Mouse (Mus musculus): Measurements from ENCODE around the gene Ces1d. TPM values are rescaled to one million over a fixed set of nuclear protein-coding genes. Genes with fewer than 3 reads are reported as not detected.

Ces1d gene
- total RNA-seq (2023) = under 1 TPM; 0.52 to 0.97 TPM

DNA sequence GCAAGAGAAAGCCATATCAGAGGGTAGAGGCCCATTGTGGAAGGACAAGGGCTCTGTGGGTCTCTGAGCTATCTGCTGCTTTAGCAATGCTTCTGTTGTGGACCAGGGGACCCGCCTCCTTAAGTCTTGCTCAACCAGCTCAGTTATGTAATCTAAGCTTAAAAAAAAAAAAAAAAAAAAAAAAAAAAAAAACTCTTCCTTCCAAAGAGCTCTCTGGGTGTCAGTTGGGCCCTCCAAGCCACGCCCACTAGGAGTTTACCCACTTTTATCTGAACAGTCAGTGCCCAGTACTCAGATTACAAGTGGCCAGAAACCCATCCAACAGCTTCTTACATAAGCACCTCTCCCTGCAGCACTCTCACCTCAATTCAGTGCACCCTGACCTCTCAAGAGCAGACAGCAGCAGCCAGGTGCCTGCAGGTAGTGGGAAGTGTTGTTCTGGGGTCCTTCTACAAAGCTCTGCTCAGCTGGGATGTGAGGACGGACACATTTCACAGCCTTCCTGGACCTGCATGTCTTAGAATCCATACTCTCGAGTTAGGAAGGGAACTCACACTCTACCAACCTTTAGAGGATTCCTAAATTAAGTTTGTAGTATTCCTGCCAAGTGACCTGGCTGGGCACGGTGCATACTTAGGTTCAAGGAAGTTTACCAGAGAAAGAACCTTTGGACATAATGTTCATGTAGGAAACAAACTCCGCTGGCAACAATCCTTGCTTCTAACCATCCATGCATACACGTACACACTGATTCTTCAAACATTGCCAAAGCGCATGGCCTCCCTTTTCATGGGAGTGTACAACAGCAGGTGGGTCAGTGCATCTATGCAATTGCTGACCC is at the start of gene Ces1d:
Gene Ces1d (minus strand): TSS at position 154 of the 841 bp plus-strand sequence.

DNA sequence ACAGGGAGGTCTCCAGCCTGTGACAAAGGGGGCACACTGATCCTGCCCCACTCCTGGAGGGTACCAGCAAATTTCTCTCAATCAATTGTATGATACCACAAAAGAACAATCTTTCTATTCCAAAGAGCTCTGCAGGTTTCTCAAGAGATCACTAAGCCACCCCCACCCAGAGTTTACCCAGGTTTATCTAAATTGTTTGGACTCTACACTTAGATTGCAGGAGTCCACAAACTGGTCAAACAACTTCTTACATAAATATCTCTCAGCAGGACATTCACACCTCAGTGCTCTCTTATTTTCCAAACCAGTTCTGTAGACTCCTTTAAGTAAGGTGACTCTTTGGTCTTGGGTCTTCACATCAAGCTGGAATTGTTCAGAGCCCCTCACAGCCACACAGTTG is 31.8 kb upstream of the Ces1d start, which contains the start of gene Ces1e:
Gene Ces1e (minus strand): TSS at position 174 of the 400 bp plus-strand sequence.

DNA sequence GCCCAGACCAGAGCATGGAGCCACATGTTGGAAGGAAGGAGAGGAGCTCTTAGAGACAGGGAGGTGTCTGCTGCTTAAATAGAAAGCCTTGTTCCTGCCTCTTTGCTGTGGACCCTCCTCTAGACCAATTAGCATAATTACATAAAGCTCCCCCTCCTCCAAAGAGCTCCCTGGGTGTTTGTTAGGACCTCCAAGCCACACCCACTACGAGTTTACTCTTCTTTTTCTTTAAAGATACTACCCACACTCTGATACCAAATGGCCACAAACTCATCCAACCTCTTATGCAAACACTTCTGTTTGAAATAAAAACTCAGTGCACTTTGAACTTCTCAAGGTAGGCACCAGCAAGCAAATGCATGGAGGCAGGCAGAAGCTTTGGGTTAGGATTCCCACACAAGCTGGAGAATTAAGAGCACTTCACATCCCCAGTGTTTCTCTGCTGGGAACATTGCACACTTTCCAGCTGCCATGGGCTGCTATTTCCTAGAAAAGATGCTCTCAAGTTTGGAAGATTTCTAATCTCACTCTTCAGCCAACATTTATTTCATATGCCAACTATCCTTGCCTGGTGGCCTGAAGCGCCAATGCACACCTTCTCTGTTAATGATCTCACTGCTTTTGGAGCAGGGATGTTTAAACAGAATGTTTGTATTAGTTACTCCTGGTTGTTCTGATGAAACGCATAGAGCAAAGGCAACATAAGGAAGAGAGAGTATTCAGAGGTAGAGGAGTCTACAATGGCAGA is 66.2 kb downstream of the Ces1d start, which contains the start of gene Ces1c:
Gene Ces1c (minus strand): TSS at position 51 of the 748 bp plus-strand sequence.

Other genes with a start within 250 kb of the Ces1d start
- under 1 TPM; 0.24 to 0.58 TPM for gene Slc6a2, start 237.8 kb downstream of the Ces1d start, total RNA-seq (2023)
- not detected for gene Ces1a, start 149.6 kb downstream of the Ces1d start, total RNA-seq (2023)
- gene Ces1b, start 117.8 kb downstream of the Ces1d start, total RNA-seq (2023) = not detected
- not detected for gene Ces1c, start 66.6 kb downstream of the Ces1d start, total RNA-seq (2023)
- not detected for gene Ces1e, start 31.8 kb upstream of the Ces1d start, total RNA-seq (2023)
- not detected for gene Ces1f, start 81.9 kb upstream of the Ces1d start, total RNA-seq (2023)
- not detected for gene Ces1g, start 139.5 kb upstream of the Ces1d start, total RNA-seq (2023)
- gene Ces1h, start 181.9 kb upstream of the Ces1d start, total RNA-seq (2023) = not detected